Mouse (Mus musculus) left cerebral cortex, adult 2 months (tissue): Measurements from ENCODE around the gene Sox6. TPM values are rescaled to one million over a fixed set of nuclear protein-coding genes. Genes with fewer than 3 reads are reported as not detected.

Experiments
- DNase-seq, 2 experiments: peaks; one replicate each; pipeline ENCODE4 v3.0.0; 2021 to 2022; ENCODE audit warnings: low spot score in 2 of 2, mixed read lengths in 1 of 2; ENCODE audit errors: extremely low spot score in 1 of 2
- H3K27ac ChIP-seq: fragments of 200-600 bp; 2 replicates; pipeline ENCODE4 v1.8.1; 2022
- H3K4me3 ChIP-seq: fragments of 200-600 bp; 2 replicates; pipeline ENCODE4 v1.8.1; 2022
- CTCF ChIP-seq: fragments of 200-600 bp; IDR thresholded peaks from 2 replicates; pipeline ENCODE4 v1.8.1; 2022; ENCODE audit warnings: antibody characterized with exemption, mild to moderate bottlenecking, moderate library complexity
- intact Hi-C: fragments of 180-260 bp; cut with DNase I; formaldehyde crosslinking; loops from one replicate; pipeline ENCODE4 v1.15.1; 2025
- total RNA-seq, 2 experiments: library from RNA; stranded (reverse); gene quantifications; 2 replicates each; pipeline ENCODE4 v1.2.3; 2021

The Sox6 gene
- total RNA-seq, 2 experiments from 2014 or later = 29.7 to 32.7 TPM

- DNase-seq = no peak
- no peak for TF ChIP-seq CTCF
- intact Hi-C loops = no loop called here
- no peak overlapping the region for H3K27ac ChIP-seq
- H3K4me3 ChIP-seq = no peak overlapping the region
Measured at GRCm38 (mm10) chr7:115803256-115803655, 235.3 kb downstream of the Sox6 start.

DNA sequence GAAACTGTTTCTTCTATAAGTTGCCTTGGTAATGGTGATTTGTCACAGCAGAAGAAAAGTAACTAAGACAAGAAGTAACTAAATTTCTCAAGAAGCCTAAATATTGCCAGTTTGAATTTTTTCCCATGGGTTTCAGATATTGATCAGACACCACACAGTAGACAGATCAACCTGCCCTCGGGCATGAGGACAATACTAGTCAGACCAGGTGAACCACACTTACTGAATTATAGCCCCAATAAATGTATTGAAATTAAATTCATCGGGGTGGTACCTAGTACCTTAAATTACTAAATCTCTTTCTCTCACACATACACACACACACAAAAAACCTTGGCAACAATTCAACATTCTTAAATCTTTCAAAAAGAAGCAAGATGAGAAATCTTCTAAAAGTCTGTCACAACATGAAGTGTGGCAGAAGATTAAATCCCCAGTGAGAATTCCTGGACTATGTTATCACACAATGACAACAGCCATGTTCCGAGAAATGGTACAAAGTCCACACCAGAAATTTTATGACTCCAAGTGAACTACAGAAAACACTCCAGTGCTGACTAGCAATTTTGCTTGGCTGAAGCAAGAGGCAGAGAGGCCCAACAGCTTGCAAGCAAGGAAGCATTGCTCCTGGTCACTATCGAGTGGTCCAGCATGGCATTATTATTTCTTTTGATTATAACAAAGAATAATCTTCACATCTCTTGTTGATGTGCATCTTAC is 244.3 kb downstream of the Sox6 start:
- no peak for DNase-seq
- no peak for TF ChIP-seq CTCF
- no peak overlapping the region for H3K27ac ChIP-seq
- intact Hi-C loops = no loop called here
- H3K4me3 ChIP-seq = no peak overlapping the region

- Histone ChIP-seq H3K4me3 (no peak overlapping the region), H3K27ac (no peak overlapping the region)
- TF ChIP-seq CTCF = no peak
- no peak for DNase-seq
- intact Hi-C loops = no loop called here
Measured at GRCm38 (mm10) chr7:115792841-115793240, 245.8 kb downstream of the Sox6 start.

DNA sequence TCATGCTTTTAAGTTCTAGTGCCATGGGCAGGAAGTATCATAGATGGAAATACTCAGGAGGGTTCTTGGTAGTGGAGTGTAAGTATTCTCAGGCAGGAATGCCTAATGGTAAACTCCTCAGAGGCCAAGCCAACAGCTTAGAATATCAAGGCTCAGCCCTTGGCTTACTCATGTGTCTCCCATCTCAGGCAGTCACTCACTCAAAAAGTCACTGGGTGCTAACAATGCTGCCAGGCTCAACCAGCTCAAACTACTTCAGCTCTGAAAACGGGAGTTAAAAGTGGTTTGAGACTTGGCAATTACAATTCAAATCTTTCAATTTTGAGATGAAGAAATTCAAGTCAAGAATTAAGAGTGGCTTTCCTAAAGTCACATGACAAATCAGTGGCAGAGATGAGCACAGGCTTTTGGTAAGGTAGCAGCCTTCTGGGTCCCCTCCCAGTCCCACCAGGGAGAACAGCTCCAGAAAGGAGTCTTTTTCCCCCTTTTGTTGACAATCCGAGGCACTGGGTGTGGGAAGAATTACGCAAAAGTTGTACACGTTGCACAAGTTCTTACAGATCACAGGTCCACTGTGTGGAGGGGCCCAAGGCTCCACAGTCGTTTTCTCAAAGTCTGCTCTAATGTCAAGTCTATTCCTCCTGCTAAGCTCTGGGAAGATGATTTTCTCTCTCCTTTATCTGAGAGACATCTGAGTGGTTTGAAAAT is 249.3 kb downstream of the Sox6 start:
- H3K27ac ChIP-seq = no peak overlapping the region
- H3K4me3 ChIP-seq = no peak overlapping the region
- TF ChIP-seq CTCF = no peak
- intact Hi-C loops = no loop called here
- DNase-seq = no peak

DNA sequence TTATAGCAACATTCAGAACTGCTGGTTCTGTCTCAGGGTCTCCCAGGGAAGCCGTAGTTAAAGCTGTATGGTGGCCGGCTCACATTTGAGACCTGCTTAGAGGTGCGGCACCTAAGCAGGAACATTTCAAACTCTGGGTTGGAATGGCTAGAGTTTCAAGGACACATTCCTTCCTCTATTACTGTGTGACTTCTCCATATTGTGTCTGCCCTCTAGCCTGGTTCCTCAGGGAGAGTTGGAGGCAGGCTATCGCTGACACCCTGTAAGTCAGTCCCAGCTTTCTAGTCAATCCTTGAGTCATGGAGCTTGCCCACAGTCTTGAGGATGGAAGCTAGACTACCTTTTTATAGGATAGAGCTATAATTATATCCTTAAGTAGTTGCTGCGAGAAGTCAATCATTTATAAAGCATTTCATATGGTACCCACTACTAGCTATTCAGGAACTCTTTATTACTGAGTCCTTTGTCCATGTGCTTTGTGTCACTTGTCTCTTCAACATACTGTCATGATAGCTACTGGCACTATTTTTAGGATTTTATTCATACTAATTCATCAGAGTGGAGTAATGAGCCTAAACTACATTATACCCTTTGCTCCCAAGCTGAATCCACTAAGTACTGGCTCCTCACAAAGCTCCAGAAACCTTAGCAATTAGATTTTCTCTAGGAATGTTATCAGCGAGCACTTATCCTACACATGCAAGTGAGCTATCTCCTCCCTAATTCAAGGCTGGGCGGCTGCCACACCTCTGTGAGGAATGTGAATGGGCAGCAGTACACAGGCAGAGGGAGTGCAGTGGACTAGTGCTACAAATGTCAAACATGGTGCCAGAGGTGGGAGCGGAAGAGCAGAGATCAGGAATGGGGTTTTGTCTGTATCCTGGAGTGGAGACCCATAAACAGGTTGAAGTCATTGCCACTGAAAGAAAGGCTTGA is 254.3 kb downstream of the Sox6 start:
- no peak overlapping the region for H3K27ac ChIP-seq
- H3K4me3 ChIP-seq = no peak overlapping the region
- DNase-seq = no peak
- intact Hi-C loops = no loop called here
- no peak for TF ChIP-seq CTCF

DNA sequence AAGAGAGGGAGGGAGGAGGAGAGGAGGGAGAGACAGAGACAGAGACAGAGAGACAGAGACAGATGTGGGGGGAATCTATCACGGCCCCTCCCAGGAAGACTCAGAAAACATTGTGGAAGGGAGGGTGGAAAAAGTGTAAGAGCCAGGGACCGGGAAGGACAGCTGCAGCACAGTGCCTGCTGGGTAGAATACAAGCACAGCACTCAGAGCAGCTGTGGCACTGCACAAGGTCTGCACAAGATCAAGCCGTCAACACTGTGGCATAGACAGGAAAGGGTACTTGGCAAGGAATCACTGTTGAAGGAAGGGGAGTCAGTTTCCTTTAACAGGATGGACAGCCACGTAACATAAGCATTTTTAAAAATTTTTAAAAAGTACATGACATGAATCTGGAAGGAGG is 258.4 kb downstream of the Sox6 start:
- no peak for DNase-seq
- H3K27ac ChIP-seq = no peak overlapping the region
- no peak for TF ChIP-seq CTCF
- intact Hi-C loops = no loop called here
- H3K4me3 ChIP-seq = no peak overlapping the region

DNA sequence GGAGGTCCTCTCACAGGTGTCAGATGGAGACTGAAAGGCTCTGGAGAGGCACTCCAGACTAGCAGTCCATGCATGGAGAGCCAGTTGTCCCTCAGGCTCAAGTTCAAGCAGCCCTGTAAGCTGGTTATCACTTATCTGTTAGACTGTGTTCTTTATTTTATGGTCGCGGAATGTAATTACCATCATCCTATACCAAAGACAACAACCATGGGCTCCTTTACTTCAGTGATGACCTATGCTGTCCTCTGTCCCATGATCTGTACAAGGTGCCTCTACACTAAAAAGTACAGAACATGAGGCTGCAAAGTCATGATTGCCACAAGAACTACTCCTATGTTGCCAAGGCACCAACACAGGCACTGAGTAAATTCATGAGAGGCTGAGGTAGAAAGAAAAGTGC is 259.1 kb downstream of the Sox6 start:
- TF ChIP-seq CTCF = no peak
- intact Hi-C loops = no loop called here
- no peak for DNase-seq
- Histone ChIP-seq H3K27ac (no peak overlapping the region), H3K4me3 (no peak overlapping the region)

DNA sequence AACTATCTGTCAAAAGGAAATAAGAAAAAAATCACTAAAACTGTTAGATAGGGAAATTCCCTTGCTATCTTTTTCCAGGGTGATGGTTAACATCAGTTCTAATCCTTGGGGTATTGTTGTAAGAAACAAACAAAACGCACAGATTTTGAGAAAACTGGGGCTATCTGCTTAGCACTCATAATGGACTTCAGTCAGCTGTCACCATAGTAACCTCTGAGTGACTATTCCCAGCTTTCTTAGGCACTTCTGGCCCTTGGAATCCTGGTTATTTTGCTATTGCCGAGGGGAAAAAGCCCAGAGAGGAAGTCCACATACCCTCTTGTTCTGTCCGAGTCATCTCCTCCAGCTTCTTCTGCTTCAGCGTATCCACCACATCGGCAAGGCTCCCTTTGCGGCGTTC is 261.9 kb downstream of the Sox6 start:
- Histone ChIP-seq H3K27ac (no peak overlapping the region), H3K4me3 (no peak overlapping the region)
- intact Hi-C loops = no loop called here
- TF ChIP-seq CTCF = no peak
- DNase-seq = no peak

DNA sequence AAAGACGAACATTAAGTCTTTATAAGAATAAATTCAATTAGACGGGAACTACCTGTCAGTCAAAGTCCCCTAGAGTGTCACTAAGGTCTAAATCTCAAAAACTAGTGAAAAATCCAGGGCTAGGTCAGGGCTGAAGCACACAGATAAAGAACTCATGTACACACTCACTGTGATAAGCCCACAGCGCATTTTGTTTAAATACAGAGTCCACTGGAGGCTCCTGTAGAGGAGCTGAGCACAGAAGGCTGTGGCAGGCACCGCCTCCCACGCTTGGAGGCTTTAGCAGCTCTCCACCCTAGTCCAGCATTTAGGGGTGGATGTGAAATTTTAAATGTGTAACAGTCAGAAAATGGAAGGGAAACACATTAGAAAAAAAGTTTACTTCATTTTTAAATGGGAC is 262.3 kb downstream of the Sox6 start:
- no peak for DNase-seq
- H3K4me3 ChIP-seq = no peak overlapping the region
- TF ChIP-seq CTCF = no peak
- intact Hi-C loops = no loop called here
- no peak overlapping the region for H3K27ac ChIP-seq

GRCm38 (mm10) chr7:115766316-115766715 is 272.3 kb downstream of the Sox6 start:
- Histone ChIP-seq H3K27ac (no peak overlapping the region), H3K4me3 (no peak overlapping the region)
- no peak for TF ChIP-seq CTCF
- no peak for DNase-seq
- intact Hi-C loops = no loop called here

GRCm38 (mm10) chr7:115763851-115764250 is 274.7 kb downstream of the Sox6 start:
- TF ChIP-seq CTCF = no peak
- no peak overlapping the region for H3K4me3 ChIP-seq
- H3K27ac ChIP-seq = no peak overlapping the region
- no peak for DNase-seq
- intact Hi-C loops = no loop called here

GRCm38 (mm10) chr7:115758172-115758571 is 280.4 kb downstream of the Sox6 start:
- no peak for TF ChIP-seq CTCF
- intact Hi-C loops = no loop called here
- no peak for DNase-seq

More at GRCm38 (mm10) chr7:115758172-115758571, 280.4 kb downstream of the Sox6 start:
- Histone ChIP-seq H3K27ac (no peak overlapping the region), H3K4me3 (no peak overlapping the region)
